Mouse (Mus musculus) lung, postnatal 36 days (tissue): ENCODE data around the gene Fgfr2.

ENCODE experiments used
- DNase-seq: peaks from one replicate; pipeline ENCODE4 v3.0.0; 2022; ENCODE audit warnings: mixed read lengths

Fgfr2 gene

DNA sequence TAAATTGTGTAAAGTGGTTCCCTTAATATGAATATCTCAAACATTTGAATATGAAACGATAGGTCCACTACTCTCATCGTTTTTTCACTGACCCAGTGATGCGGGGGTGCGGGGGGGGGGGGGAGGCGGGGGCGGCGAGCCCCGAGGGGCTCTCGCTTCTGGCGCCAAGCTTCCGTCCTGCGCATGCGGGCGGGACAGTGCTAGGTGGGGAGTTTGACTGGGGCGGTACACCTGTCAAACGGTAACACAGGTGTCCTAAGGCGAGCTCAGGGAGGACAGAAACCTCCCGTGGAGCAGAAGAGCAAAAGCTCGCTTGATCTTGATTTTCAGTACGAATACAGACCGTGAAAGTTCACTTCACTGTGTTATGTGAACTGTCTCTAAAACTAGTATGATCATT, 2288.9 kb downstream of the Fgfr2 start:
- DNase-seq = no peak

DNA sequence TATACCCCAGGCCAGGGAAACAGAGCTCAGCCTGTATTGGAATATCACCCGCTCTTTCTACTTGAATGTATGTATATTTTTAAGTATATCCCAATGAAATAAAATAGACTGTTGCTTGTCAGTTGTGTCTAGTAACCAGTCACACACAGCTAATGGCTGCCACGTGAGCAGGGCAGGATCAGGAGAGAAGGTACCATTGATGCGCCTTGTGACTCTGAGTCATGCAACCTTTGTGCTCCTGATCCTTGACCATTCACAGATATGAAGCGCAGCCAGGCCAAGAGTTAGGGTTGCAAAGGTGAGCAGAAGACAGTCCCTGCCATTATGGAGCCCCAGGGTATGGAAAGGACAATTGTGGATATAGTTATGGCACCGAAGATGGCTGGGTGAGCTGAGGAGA, 2291.6 kb downstream of the Fgfr2 start:
- no peak for DNase-seq

- no peak for DNase-seq
Measured at GRCm38 (mm10) chr7:130828475-130828874, 2294.7 kb downstream of the Fgfr2 start.

GRCm38 (mm10) chr7:130827844-130828403, 2295.2 kb downstream of the Fgfr2 start:
- DNase-seq = no peak

DNA sequence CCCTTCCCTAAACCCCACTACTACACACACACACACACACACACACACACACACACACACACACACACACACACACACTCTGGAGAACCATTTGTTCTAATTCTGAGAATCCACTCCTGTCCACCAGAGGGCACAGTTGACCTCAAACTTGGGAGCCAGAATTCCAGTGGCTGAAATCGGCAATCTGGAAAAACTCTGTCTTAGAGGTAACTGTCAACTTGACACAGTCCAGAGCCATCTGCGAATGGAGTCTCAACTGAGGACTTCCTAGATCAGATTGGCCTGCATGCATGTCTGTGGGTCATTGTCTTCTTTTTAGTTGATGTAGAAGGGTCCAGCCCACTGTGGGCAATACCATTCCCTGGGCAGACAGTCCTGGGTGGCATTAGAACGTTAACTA, 2295.7 kb downstream of the Fgfr2 start:
- DNase-seq = peak; percentile 86

DNA sequence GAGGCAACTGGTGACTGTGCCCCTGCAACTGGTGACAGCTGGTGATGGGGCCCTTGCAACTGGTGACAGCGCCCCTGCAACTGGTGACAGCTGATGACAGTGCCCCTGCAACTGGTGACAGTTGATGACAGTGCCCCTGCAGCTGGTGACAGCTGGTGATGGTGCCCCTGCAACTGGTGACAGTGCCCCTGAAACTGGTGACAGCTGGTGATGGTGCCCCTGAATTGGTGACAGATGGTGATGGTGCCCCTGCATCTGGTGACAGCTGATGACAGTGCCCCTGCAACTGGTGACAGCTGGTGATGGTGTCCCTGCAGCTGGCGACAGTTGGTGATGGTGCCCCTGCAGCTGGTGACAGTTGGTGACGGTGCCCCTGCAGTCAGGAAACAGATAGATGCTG, 2296.8 kb downstream of the Fgfr2 start:
- DNase-seq = no peak

DNA sequence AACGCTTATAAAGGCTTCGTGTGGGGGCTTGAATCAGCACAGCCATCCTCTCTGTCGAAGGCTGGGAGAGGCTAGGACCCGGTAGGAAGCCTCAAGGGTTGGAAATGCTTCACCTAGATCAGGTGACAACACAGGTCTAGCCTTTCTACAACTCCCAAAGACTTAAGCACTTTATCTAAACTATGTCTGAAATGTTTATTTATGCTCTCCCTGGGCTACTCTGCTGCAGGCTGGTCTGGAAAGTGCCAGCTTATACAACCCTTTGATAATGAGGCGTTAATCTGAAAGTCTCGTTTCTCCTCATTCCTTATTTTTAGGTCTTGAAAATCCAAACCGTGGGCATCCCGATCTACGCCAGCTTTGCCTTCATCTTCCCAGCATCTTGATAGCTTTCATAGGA, 2299.2 kb downstream of the Fgfr2 start:
- no peak for DNase-seq

- DNase-seq = no peak
Measured at GRCm38 (mm10) chr7:130819624-130820023, 2303.5 kb downstream of the Fgfr2 start.

GRCm38 (mm10) chr7:130818813-130819212, 2304.3 kb downstream of the Fgfr2 start:
- DNase-seq = no peak

DNA sequence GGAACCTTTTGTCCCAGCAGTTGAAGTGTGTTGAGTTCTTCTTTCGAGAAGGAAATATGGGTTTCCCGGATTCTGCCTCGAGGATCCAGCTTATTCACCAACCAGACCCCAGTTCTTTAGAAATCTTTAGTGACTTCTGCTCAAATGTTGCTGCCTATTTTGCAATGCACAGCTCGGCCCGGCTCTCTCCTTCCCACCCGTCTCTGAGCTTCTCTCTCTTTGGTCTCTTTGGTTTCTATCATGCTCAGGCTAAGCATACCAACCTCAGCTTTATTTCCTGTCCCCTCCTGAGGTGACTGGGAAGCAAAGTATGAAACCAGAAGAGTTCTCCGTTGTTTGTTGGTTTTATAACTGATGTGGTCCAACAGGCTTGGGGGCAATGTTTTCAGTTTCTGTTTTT, 2306.9 kb downstream of the Fgfr2 start:
- DNase-seq = no peak

DNA sequence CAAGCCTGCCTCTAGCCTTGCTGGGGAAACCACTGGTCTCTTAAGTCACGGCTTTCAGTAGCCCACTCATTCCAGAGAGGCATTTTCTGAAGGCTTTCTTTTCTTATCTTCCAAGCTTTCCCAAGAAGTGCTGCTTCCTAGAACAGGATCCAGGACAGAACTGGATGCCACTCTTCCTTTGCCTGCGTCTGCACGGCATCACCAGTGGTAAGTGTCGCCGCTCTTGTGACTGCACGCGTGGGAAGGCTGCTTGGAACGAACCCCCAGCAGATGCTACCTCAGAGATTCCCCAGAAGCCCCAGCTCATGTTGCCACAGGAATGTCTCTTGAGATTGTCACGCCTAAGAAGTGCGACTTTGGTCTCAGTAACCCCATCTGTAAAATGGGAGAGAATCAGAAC, 2307.5 kb downstream of the Fgfr2 start:
- DNase-seq = no peak

DNA sequence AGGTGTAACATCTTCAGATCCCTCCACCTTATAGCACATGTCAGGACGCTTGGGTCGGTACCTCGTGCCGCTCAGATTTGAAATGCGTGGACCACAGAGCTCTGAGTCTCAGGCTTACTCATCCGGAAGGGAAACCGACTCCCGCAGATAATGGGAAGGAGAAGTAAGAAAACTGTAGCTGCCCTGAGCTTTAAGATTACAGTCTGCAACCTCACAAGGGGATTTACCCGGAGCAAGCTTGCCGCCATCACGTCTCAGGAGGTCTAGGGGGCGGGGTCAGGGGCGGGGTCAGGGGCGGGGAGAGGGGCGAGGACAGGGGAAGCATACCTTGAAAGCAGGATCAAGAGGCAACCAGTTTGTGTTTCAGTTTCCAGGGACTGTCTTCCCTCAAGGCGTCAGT, 2310.7 kb downstream of the Fgfr2 start:
- no peak for DNase-seq

DNA sequence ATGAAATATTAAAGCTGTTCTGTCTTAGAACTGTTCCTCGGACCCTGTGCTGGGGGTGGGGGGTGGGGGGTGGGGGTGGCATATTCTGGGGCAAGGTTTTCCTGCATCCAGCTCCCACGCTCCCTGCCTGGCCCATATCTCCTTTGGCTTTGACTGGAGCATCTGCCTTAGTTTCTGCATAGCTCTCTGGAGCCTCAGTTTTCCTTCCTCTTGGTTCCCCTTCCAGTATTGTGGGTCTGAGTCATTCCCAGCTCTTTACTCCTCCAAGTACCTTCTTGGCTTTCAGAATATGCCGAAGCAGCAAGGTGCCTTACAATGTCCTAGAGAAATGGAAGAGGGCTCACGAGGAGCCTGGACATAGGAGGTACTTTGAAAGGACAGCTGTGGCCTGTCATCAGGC, 2312.9 kb downstream of the Fgfr2 start:
- no peak for DNase-seq

- DNase-seq = peak; percentile 54
Measured at GRCm38 (mm10) chr7:130808694-130809093, 2314.5 kb downstream of the Fgfr2 start.

DNA sequence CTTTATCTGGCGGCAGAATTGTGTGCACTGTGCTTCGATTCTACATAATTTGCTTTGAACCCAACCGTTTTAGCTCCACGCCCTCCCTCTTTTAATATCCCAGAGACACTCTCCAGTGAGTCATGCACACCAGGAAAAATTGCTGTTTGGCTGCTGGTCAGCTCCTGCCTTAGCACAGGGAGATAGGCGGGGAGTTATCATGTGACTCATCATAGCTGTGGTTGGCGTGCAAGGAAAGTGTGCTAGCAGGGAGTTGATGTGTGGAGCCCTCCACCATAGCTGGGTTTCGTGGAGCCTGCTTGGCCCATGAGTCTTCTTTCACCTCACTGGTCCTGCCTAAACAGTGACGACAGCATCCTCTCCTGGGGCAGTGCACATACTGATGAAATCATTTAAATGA, 2315.4 kb downstream of the Fgfr2 start:
- DNase-seq = peak; percentile 64

GRCm38 (mm10) chr7:130804991-130805390, 2318.2 kb downstream of the Fgfr2 start:
- no peak for DNase-seq

DNA sequence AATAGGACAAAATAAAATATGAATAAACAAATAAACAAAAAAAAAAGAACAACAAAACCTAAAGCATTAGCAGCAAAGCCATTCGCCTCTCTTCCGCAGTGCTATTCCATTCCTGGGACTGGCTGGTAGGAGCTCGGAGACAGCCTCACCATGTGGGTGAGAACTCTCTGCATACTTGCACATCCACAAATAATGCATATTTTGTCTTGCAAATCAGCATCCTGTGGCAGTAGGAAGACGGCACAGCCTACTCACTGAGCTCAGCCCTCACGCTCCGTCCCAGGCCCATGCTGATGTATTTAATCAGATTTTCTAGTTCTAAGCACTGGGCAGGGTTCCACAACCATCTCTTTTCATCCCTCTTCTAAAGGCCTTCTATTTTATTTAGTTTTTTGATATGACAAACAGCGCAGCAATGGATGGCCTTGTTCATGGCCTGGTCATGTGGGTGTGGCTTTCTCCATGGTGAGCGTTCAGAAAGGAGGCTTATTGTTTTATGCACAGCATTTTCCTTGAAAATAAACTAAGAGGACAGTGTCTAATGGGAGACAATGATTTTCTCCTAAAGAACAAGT, 2319.8 kb downstream of the Fgfr2 start:
- DNase-seq = no peak

DNA sequence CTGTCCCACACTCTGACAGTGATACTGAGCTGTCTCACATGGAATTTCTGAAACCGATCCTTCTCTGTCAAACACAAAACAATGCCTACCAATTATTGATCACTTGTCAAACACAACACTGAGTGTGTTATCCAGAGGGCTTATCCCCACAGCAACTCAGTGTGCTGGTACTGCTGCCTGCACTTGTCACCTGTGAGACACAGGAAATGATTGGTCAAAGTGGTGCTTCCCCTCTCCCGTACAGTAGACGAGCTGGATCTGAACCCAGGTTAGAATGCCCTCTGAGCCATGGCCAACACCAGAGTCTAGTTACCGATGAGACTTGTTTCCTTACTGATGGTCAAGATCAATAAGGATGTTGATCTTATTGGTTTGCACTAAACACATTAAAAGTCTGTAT, 2321.3 kb downstream of the Fgfr2 start:
- no peak for DNase-seq

DNA sequence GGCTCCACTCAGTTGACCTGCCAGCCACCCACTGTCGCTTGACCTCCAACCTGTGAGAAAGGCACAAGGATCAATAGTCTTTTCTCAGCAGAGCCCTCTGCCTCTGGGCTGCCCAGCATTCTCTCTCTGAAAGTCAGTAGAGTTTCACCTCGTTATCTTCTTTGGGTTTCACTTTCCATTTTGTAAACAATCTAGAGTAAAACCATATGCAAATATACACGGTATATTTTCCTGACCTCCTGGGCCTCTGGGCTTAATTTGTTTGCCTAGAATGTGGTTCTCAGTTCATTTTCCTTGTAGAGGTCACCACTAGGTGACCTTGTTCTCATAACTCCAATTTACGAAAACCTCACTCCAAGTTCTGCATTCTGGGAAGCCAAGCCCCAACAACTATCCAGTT, 2322.5 kb downstream of the Fgfr2 start:
- DNase-seq = no peak

DNA sequence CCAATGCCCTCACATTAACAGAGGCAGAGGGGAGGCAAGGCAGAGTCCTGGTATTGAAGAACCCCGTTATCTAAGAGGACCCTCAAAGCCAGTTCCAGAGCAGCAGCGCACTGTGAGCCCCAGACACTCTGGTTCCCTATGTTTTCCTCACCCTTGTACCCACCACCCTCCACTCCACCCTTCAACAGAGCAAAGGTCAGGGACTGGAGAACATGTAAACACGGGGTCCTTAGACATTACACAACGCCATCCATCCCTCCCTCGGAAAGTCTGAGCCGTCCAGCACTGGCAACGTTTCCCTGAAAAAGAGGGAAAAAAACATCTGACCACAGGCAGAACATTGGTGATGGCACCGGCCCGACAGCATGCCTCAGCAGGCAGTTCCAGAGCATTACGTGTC, 2323.7 kb downstream of the Fgfr2 start:
- DNase-seq = no peak

DNA sequence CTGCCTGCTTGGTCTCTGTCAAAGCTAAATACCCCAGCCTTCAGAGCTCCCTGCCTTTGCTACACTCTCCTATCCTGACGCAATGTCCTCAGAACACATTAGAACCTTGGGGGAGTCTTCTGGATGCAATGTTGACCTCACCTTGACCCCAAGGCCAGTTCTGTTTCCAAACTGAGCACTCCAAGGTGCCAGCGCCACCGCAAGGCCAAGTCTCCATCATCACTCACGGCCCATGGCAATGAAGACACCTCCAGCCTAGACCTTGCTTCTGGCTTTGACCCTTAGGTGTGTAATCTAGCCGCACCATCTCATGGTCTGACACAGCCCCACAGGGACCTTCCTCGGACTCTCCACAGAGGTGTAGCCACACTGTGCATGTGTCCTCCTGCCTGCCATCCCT, 2325.6 kb downstream of the Fgfr2 start:
- no peak for DNase-seq

DNA sequence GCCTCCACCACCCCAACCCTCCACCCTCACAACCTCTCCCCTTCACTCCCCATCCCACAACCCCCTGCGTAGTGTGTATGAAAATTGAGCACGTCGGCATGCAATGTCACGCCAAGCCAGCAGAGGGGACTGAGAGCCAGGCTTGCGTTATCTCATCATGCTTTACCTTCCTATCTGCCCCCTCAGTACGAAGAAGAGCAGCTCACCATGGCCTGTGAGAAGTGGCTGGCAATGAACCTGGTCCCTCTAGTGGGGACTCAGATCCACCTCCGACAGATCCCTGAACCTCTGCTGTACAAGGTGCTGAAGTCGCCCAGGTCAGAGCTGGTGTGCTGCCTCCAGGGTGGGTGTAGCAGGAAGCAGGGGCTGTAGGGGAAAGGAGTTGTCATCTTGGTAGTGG, 2326.4 kb downstream of the Fgfr2 start:
- DNase-seq = no peak

- no peak for DNase-seq
Measured at GRCm38 (mm10) chr7:130793671-130794070, 2329.5 kb downstream of the Fgfr2 start.

GRCm38 (mm10) chr7:130789456-130789855, 2333.7 kb downstream of the Fgfr2 start:
- no peak for DNase-seq

GRCm38 (mm10) chr7:130788950-130789349, 2334.2 kb downstream of the Fgfr2 start:
- DNase-seq = no peak
